Mouse (Mus musculus) Patski (cell line): Measurements from ENCODE around the gene Pdzd7. TPM values are rescaled to one million over a fixed set of nuclear protein-coding genes. Genes with fewer than 3 reads are reported as not detected.

ENCODE experiments used
- ATAC-seq: fragments of 100-300 bp; one replicate; pipeline ENCODE4 v1.8.0; 2021
- CTCF ChIA-PET: fragments of 350-600 bp; sonication (Branson Sonifier 250); formaldehyde crosslinking; loops from one replicate; lab custom pipeline; 2022; ENCODE audit warnings: inconsistent platforms; lab: Charles Lee
- POLR2A ChIA-PET: fragments of 350-600 bp; sonication (Branson Sonifier 250); formaldehyde crosslinking; loops from one replicate; lab custom pipeline; 2022; ENCODE audit warnings: antibody characterized with exemption, inconsistent platforms; lab: Charles Lee
- DNase-seq: peaks from one replicate; pipeline ENCODE4 v3.0.0-alpha.2; 2011; ENCODE audit warnings: low read depth, low spot score
- H3K27me3 ChIP-seq: fragments of 371-371 bp; one replicate; pipeline ENCODE4 v1.5.1; 2021
- CTCF ChIP-seq: fragments of 100-300 bp; IDR thresholded peaks from one replicate; pipeline ENCODE4 v1.5.1; 2021
- in situ Hi-C: fragments of 300-500 bp; cut with MboI; formaldehyde crosslinking; loops from 3 replicates; pipeline ENCODE4 v1.11.1; 2018; ENCODE audit warnings: low pct_unique_long_range_greater_than_20kb, mixed read lengths
- polyA plus RNA-seq: library from polyadenylated mRNA; unstranded; gene quantifications from one replicate; pipeline ENCODE4 v1.2.3, GENCODE M21; 2021

The Pdzd7 gene
- polyA plus RNA-seq, 1 experiment from 2014 or later = 4.9 TPM

DNA sequence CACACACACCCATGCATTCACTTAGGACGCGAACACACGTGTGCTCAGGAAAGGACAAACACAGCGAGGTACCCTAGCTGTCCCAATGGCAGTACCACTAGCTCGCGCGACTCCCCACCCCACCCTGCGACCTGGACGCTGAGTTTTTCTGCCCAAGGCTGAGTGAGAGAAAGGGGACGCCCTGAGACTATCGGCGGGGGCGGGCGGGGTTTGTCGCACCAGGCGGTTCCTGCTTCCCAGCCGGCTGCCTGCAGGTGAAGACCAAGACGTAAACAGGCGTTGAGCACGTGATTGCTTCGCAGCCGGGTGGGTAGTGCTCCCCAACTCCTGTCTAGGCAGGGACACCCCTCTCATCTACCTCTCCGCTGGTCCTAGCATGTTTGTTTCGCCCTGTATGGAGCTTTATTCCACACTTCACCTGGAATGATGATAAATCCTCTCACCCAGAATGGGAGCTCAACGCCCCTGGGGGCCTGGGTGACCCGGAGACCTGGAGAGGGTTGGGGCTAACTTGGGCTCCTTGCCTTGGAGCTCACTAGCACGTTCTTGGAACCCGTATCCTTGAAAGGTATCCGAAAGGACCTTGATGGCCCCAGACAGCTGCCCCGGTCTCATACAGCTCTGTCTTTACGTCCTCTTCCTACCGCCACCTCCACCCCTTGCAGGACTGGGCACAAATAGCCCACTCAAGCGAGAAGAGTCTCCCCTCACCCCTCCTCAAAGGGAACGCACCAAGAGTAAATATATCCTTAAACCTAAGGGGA, 29.8 kb downstream of the Pdzd7 start:
- in situ Hi-C loops = loop anchor here (5.0 kb wide), 1 partner anchor 263 kb away; no protein-coding TSS in a partner anchor
- H3K27me3 ChIP-seq = no peaks in the 10 kb centered on the region
- CTCF ChIA-PET = interaction anchor here (3.6 to 14.5 kb wide), 3 partner anchors 13 to 41 kb away, joined by 16 to 188 read pairs (median 18); partner anchors contain the start of gene Sfxn3
- POLR2A ChIA-PET = interaction anchor here (0.6 to 5.5 kb wide), 9 partner anchors 9 to 266 kb away, joined by 3 to 31 read pairs (median 4); partner anchors contain the start of genes Sfxn3 and Twnk
- ATAC-seq (no peak), DNase-seq (no peak)
- TF ChIP-seq CTCF = no peak

DNA sequence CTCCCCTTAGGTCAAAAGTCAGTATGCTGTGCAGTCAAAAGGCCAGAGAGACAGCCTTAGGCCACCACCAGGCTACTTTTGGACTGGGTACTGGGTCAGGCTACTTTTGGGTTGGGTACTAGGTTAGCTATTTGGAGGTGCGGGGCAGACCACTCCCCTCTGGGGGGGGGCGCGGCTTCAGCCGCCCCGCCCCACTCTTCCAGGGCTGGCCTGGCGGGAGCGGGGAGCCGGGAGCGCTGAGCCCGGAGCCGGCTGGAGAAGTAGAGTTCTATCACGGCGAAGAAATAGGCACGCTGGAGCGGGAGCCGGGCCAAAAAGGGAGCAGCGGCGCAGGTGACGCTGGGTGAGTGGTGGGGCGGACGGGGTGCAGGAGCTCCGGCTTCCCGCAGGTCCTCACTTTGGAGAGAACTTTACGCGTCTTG, 30.5 kb downstream of the Pdzd7 start:
- in situ Hi-C loops = loop anchor here (5.0 kb wide), 1 partner anchor 263 kb away; no protein-coding TSS in a partner anchor
- no peaks in the 10 kb centered on the region for H3K27me3 ChIP-seq
- CTCF ChIA-PET = interaction anchor here (1.3 to 14.5 kb wide), 4 partner anchors 10 to 42 kb away, joined by 5 to 188 read pairs (median 17); partner anchors contain the start of genes Sfxn3 and Twnk
- no peak for TF ChIP-seq CTCF
- DNase-seq (no peak), ATAC-seq (no peak)
- POLR2A ChIA-PET = interaction anchor here (0.6 to 5.5 kb wide), 9 partner anchors 8 to 367 kb away, joined by 3 to 31 read pairs (median 3); partner anchors contain the start of gene Sfxn3

DNA sequence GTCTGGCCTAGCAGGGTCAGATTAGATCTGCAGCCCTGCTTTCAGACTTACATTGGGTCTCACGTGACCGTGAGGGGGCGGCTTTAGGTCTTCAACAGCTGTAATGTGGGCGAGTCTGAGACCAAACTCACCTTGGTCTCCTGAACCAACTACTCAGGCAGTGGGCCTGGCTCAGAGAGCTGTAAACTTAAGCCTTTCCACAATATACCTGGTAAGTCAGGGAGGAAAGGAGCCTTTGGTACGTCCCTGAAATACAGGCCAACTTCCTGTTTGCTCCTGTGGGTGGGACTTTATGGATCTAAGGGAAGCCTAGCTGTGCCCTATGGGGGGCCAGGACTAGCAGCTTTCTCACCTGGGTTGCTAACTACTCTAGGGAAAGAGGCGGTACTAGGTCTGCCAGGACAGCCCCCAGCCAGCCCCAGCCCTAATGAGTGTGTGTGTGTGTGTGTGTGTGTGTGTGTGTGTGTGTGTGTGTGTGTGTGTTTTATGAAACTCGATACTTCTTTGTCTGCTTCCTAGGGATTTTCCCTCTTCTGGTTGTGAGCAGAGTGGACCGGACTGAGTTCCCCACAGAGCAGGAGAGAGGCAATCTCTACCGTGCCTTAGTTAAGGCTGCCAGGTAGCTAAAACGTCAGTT, 31.1 kb downstream of the Pdzd7 start, which contains the start of gene Lzts2:
Gene Lzts2, plus strand, starts transcription at position 80 of the 637 bp plus-strand sequence.
- POLR2A ChIA-PET = interaction anchor here (0.6 to 5.5 kb wide), 10 partner anchors 7 to 1435 kb away, joined by 3 to 31 read pairs (median 4); partner anchors contain the start of gene Sfxn3
- no peaks in the 10 kb centered on the region for H3K27me3 ChIP-seq
- no peak for DNase-seq
- in situ Hi-C loops = no loop called here
- CTCF ChIA-PET = interaction anchor here (1.3 to 14.5 kb wide), 5 partner anchors 9 to 62 kb away, joined by 5 to 188 read pairs (median 16); partner anchors contain the start of genes Sfxn3 and Twnk
- TF ChIP-seq CTCF = no peak
- no peak for ATAC-seq

DNA sequence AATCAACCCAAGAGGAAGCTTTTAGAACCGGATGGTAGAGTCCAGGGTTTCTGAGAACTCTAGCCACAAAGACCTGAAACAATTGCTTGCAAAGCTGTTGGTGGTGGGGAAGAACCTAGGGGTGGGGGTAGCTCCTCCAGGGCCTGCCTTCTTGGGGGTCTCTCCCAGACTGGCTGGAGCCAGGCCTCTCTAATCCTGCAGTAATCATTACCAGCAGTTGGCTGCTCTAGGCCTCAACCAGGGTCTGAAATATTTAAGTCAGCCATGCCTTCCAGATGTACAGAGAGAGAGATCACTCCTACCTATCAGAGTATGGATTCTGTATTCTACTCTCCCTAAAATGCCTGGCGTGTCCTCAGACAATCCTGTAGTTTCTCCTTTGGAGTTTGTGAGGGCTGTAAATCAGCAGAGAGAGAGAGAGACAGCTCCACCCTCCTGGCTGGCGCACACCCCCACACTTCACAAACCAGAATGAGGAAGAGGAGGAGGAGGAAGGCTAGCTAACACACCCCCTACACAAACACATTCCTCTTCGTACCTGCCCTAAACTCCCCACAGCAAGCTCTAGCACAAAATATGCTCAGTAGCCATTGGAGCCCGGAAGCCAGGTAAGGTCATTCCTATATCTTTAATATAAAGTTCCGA, 31.8 kb downstream of the Pdzd7 start:
- H3K27me3 ChIP-seq = no peaks in the 10 kb centered on the region
- DNase-seq (no peak), ATAC-seq (no peak)
- POLR2A ChIA-PET = interaction anchor here (0.6 to 5.5 kb wide), 7 partner anchors 14 to 1434 kb away, joined by 3 to 31 read pairs (median 4); partner anchors contain the start of gene Sfxn3
- in situ Hi-C loops = no loop called here
- CTCF ChIA-PET = interaction anchor here (1.1 to 14.5 kb wide), 9 partner anchors 8 to 63 kb away, joined by 3 to 188 read pairs (median 8); partner anchors contain the start of genes Sfxn3 and Twnk
- no peak for TF ChIP-seq CTCF

DNA sequence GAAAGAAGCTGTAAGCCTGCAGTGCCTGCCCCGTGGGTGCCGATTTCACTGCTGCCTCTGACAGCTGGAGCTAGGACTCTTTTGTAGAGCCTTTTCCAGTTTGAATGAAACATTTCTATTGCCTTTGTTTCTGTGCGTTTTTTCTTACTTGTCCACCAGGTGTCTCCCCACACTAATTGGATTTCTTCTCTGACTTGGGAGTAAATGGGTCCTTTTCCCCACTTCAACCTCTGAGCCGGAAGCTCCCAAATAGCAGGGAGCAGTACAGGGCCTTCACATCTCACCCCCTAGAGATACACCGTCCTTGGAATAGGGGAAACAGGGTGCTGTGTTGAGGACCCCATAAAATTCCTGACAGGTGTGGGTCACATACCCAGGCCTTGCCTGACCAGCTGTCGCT, 32.9 kb downstream of the Pdzd7 start:
- in situ Hi-C loops = no loop called here
- no peak for DNase-seq
- TF ChIP-seq CTCF = no peak
- ChIA-PET CTCF (interaction anchor here (1.1 to 14.5 kb wide), 11 partner anchors 10 to 64 kb away, joined by 3 to 188 read pairs (median 4); partner anchors contain the start of gene Sfxn3), POLR2A (interaction anchor here (1.0 to 5.5 kb wide), 3 partner anchors 17 to 35 kb away, joined by 3 to 31 read pairs (median 4); partner anchors contain the start of gene Sfxn3)
- ATAC-seq = no peak
- H3K27me3 ChIP-seq = no peaks in the 10 kb centered on the region

DNA sequence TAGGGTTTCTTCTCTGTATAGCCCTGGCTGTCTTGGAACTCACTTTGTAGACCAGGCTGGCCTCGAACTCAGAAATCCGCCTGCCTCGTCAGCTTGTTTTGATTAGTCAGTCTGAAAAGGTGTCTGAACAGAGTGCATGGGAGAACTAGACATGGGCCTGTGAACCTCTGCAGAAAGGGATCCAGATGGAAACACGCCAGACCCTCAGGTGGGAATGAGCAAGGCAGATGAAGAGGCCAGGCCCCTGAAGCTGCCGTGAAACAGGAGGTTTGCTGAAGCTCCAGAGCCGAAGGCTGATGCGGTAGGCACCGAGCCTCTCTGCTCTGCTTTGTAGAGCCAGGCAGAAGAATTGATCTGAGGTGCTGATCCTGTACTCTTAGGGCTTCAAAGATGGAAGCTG, 33.3 kb downstream of the Pdzd7 start:
- in situ Hi-C loops = no loop called here
- ChIA-PET POLR2A (interaction anchor here (1.0 to 5.5 kb wide), 3 partner anchors 16 to 35 kb away, joined by 3 to 31 read pairs (median 4); partner anchors contain the start of gene Sfxn3), CTCF (interaction anchor here (1.2 to 14.5 kb wide), 8 partner anchors 12 to 64 kb away, joined by 3 to 188 read pairs (median 8); partner anchors contain the start of gene Sfxn3)
- DNase-seq (no peak), ATAC-seq (no peak)
- no peaks in the 10 kb centered on the region for H3K27me3 ChIP-seq
- no peak for TF ChIP-seq CTCF

DNA sequence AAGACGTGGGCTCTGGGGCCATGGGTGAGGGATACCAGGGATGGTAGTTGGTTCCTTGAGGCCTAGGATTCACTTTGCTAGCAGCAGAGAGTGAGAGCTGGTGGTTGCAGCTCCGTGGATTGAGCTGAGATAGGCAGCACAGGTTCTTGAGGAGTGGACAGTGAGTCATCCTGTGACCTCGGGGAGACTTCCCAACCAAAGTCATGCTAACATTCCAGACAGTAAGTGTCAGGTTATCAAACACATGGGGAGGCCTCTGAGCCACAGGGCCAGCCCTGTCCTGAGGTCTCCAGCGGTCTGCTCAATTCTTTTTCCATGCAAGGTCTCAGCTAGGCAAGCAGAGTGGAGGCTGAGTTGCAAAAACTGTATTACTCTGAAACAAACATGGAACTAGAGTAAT, 34.9 kb downstream of the Pdzd7 start:
- no peak for ATAC-seq
- H3K27me3 ChIP-seq = no peaks in the 10 kb centered on the region
- ChIA-PET CTCF (interaction anchor here (1.0 to 14.5 kb wide), 2 partner anchors 18 to 26 kb away, joined by 3 to 188 read pairs; no protein-coding TSS in a partner anchor), POLR2A (interaction anchor here (1.3 to 5.5 kb wide), 2 partner anchors 17 to 20 kb away, joined by 4 to 31 read pairs; no protein-coding TSS in a partner anchor)
- TF ChIP-seq CTCF = no peak
- no peak for DNase-seq
- in situ Hi-C loops = no loop called here

DNA sequence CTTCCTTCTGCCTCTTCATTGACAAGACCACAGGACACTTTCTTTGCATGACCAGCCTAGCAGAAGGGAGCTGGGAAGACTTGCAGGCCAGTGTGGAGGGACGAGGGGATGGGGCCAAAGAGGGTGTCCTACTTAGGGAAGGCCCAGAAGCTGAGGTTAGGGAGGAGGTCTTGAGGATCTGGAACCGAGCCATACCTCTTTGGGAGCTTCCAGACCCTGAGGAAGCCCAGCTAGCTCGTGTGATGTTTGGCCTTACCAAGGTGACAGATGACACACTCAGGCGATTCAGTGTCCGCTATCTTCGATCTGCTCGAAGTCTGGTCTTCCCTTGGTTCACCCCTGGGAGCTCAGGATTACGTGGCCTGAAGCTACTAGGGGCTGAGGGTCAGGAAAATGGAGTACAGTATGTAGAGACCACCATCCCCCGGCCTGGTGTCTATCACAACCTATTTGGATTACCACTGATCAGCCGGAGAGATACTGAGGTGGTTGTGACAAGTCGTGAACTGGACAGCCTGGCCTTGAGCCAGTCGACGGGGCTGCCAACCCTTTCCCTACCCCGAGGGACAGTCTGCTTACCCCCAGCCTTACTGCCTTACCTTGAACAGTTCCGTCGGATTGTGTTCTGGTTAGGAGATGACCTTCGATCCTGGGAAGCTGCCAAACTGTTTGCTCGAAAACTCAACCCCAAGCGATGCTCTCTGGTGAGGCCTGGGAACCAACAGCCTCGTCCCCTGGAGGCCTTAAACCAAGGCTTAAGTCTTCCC, 37.9 kb downstream of the Pdzd7 start:
- in situ Hi-C loops = no loop called here
- no peaks in the 10 kb centered on the region for H3K27me3 ChIP-seq
- no peak for DNase-seq
- POLR2A ChIA-PET = interaction anchor here (0.6 to 3.2 kb wide), 6 partner anchors 7 to 602 kb away, joined by 3 to 14 read pairs (median 3); no protein-coding TSS in a partner anchor
- no peak for TF ChIP-seq CTCF
- ATAC-seq = no peak
- CTCF ChIA-PET = interaction anchor here (14.5 kb wide), 1 partner anchor 21 kb away, joined by 188 read pairs; no protein-coding TSS in a partner anchor

DNA sequence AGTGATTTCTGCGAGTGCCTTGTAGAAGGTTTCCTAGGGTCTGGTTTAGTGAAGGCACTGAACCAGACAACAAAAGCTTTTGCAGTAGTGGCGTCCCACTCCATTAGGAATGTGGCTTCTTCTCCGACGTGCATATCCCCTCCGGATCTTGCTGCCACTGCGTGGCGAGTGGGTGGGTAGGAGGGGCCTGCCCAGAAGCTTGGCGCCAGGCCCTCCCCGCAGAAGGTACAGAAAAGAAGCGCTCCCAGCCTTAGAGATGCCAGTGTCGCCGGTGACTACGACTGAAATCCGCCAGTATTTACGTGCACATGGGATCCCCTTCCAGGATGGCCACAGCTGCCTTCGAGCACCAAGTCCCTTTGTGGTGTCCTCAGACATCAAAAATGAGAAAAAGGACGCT, 38.5 kb downstream of the Pdzd7 start:
- ATAC-seq = no peak
- CTCF ChIA-PET = interaction anchor here (14.5 kb wide), 1 partner anchor 22 kb away, joined by 188 read pairs; no protein-coding TSS in a partner anchor
- no peak for TF ChIP-seq CTCF
- no peaks in the 10 kb centered on the region for H3K27me3 ChIP-seq
- in situ Hi-C loops = no loop called here
- POLR2A ChIA-PET = interaction anchor here (0.6 to 3.2 kb wide), 6 partner anchors 8 to 602 kb away, joined by 3 to 14 read pairs (median 3); no protein-coding TSS in a partner anchor
- DNase-seq = no peak
